Mouse (Mus musculus) inflammation-experienced regulatory T-cells, adult 6 months (primary cell): ENCODE results near the gene Psma4. TPM values are rescaled to one million over a fixed set of nuclear protein-coding genes. Genes with fewer than 3 reads are reported as not detected.

Experiments
- ATAC-seq: one replicate; pipeline ENCODE4 v1.8.0; 2017
- polyA plus RNA-seq, 3 experiments: library from polyadenylated mRNA; unstranded; fragments of 100-300 nt; shearing (Covaris generic); gene quantifications; one replicate each; pipeline ENCODE4 v1.2.1; 2017

Psma4 gene
- polyA plus RNA-seq, 3 experiments from 2014 or later: 253 to 370 (median 278) TPM

DNA sequence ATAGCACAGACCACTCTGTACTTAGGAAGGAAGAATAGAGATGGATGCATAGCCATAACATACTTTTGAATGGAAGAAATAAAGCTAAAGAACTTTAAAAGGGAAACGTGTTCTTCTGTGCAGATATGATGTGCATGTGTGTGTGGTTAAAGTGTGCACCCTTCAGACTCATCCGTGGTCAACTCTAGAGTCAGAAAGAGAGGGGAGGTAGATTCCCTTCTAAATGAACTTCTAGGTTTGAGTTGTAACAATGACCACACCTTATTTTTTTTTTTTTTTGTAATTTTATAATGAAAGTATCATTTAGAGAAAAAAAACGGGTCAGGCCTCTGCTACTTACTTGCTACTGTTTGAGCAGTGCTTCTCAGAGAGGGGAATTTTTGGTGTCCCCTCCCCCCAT, 39.8 kb downstream of the Psma4 start:
- no peak for ATAC-seq

DNA sequence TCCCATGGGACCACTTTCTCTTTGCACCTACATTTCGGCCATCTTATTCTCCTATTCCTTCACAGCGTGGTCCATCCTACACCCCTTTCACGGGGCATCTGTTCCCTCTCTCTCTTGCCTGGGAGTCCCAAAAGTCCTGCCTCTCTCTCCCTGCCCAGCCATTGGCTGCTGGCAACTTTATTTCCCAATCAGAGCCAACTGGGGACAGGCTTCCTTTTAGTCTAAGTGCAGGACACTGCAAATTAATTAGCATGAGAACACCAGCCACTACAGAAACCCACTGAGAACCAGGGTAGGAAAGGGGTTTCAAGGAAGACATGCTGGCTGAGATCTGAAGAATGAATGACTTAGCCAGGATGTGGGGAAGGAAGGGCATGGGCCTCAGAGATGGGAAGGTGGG, 43.8 kb downstream of the Psma4 start:
- ATAC-seq: no peak

DNA sequence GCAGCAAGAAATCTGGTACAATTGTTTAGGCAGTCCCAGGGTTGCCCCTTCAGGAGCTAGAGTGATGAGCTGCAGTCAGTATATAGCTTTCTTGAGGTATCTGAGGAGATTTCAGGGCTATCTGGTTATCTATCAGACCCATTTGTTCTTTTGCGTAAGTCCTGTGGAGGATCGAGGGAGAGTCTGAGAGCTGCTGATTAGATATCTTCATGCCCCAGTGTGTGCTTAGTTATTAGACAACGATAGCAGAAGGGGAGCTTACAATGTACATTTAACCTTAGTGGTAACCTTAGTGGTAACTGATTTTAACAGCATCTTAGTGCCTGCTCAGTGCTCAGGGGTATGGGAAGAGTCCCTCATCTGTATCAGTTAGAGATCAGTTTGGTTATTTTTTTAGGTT, 45.1 kb downstream of the Psma4 start:
- ATAC-seq: no peak

DNA sequence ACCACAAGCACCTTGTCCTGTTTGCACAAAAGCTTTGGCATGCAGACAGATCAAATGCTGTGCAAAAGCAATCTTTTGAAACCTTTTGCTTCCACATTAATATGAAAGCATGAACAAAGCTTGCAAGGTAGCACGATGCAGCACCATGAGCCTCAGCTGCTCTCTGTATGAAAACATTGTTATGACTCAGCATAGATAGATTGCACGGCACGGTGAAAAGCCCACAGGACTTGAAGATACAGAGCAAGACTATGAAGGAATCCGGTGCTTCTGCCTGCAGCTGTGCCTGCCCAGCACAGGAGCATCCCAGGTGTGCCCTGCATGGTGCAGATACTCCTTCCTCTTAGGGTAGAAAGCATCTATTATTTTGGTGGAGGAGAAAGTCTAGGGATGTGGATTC, 53.0 kb downstream of the Psma4 start:
- ATAC-seq: no peak

Other genes starting within 250 kb of the Psma4 start
- 100 to 1,000 TPM; 119 to 128 (median 127) TPM for gene Wdr61, start 216.3 kb upstream of the Psma4 start, polyA plus RNA-seq
- gene Crabp1, start 186.0 kb upstream of the Psma4 start, polyA plus RNA-seq: not detected
- gene Ireb2, start 87.0 kb upstream of the Psma4 start, polyA plus RNA-seq: 10 to 100 TPM; 22.2 to 24.6 (median 23.8) TPM
- under 1 TPM; 0.16 to 0.45 (median 0.21) TPM for gene Hykk, start 33.5 kb upstream of the Psma4 start, polyA plus RNA-seq
- gene AY074887, start 208 bp downstream of the Psma4 start, polyA plus RNA-seq: under 1 TPM in 2 of 3 experiments, not detected in 1; 0.50 to 0.81 TPM
- gene Chrna5, start 30.1 kb downstream of the Psma4 start, polyA plus RNA-seq: not detected
- under 1 TPM in 1 of 3 experiments, not detected in 2; 0.12 TPM for gene Chrna3, start 75.8 kb downstream of the Psma4 start, polyA plus RNA-seq
- gene Chrnb4, start 98.0 kb downstream of the Psma4 start, polyA plus RNA-seq: not detected
- 10 to 100 TPM; 11.5 to 16.9 (median 14.1) TPM for gene Ube2q2, start 198.1 kb downstream of the Psma4 start, polyA plus RNA-seq